Mouse (Mus musculus) neural tube, embryonic 15.5 days (tissue): Measurements from ENCODE around the gene Celf3. TPM values are rescaled to one million over a fixed set of nuclear protein-coding genes. Genes with fewer than 3 reads are reported as not detected.

Experiments
- ATAC-seq: fragments of 200-750 bp; cut with Nextera tagmentation; 2 replicates; pipeline ENCODE4 v1.8.0; 2017; ENCODE audit warnings: mild to moderate bottlenecking, moderate TSS enrichment, moderate library complexity; ENCODE audit not compliant: low FRiP score
- H3K27ac ChIP-seq: fragments of 300-500 bp; sonication (generic); replicated peaks from 2 replicates; pipeline ENCODE4 v1.5.1; 2015; ENCODE audit warnings: mild to moderate bottlenecking, inconsistent platforms
- H3K27me3 ChIP-seq: fragments of 300-500 bp; sonication (generic); replicated peaks from 2 replicates; pipeline ENCODE4 v1.6.1; 2015; ENCODE audit warnings: inconsistent platforms
- H3K36me3 ChIP-seq: fragments of 300-500 bp; sonication (generic); 2 replicates; pipeline ENCODE4 v1.6.1; 2015; ENCODE audit warnings: inconsistent platforms
- H3K4me1 ChIP-seq: fragments of 300-500 bp; sonication (generic); 2 replicates; pipeline ENCODE4 v1.6.1; 2015; ENCODE audit warnings: inconsistent platforms
- H3K4me2 ChIP-seq: fragments of 300-500 bp; sonication (generic); 2 replicates; pipeline ENCODE4 v1.6.1; 2015; ENCODE audit warnings: inconsistent platforms, mild to moderate bottlenecking, moderate library complexity
- H3K4me3 ChIP-seq: fragments of 300-500 bp; sonication (generic); replicated peaks from 2 replicates; pipeline ENCODE4 v1.5.1; 2015; ENCODE audit warnings: mild to moderate bottlenecking, inconsistent platforms
- H3K9ac ChIP-seq: fragments of 300-500 bp; sonication (generic); replicated peaks from 2 replicates; pipeline ENCODE4 v1.6.1; 2015; ENCODE audit warnings: mild to moderate bottlenecking, inconsistent platforms
- H3K9me3 ChIP-seq: fragments of 300-500 bp; sonication (generic); replicated peaks from 2 replicates; pipeline ENCODE4 v1.6.1; 2016; ENCODE audit warnings: inconsistent platforms
- WGBS: fragments of 180-500 bp; shearing (Covaris S2); methylation state at CpG from one replicate; pipeline ENCODE4 v1.1.7; 2015; ENCODE audit warnings: mixed read lengths; 5-methylcytosine and 5-hydroxymethylcytosine counted together
- polyA plus RNA-seq: library from polyadenylated mRNA; unstranded; fragments of >200 nt; fragmentation: Nextera tagmentation; extraction: Ambion mirVana; gene quantifications from 2 replicates; pipeline ENCODE4 v1.2.1, GENCODE M21; 2015

Gene Celf3
- polyA plus RNA-seq: 157 and 210 TPM in 2 replicates

DNA sequence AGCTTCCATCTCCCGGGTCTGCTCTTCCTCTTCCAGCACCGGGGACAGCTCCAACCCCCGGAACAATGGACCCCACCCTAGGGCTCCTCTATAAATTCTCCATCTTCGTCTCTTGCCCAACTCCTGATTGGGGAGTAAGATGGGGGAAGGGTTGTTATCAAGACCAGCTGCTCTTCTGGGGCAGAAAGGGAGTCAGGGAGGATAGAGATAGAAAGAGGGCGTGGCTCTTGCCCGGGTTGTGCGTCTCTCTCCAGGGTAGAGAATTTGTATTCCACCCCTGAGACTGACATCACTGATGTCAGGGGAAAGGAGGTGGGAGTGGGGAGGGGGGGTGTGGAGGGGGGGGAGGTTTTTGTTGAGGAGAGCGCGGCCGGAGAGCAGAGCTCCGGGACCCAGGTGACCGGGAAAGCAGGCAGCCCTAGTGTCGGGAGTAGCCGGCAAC, at the start of gene Celf3:
Celf3 (plus strand) TSS at position 315 of the 442 bp plus-strand sequence.
- Histone ChIP-seq H3K27me3 (no peaks in the 10 kb centered on the region), H3K4me3 (peak within 1 kb of the TSS; percentile 63), H3K9me3 (no peaks in the 10 kb centered on the region), H3K4me2 (peak within 1 kb of the TSS; percentile 78), H3K9ac (peak within 1 kb of the TSS; percentile 84), H3K36me3 (peaks cover 17% of the 10 kb centered on the region; the same call in 1 of the 2 replicates), H3K27ac (peak within 1 kb of the TSS; percentile 88), H3K4me1 (peaks cover 54% of the 10 kb centered on the region)
- WGBS: under 1% methylated on average over 11 of the region's 14 CpGs
- ATAC-seq: peak; percentile 93

DNA sequence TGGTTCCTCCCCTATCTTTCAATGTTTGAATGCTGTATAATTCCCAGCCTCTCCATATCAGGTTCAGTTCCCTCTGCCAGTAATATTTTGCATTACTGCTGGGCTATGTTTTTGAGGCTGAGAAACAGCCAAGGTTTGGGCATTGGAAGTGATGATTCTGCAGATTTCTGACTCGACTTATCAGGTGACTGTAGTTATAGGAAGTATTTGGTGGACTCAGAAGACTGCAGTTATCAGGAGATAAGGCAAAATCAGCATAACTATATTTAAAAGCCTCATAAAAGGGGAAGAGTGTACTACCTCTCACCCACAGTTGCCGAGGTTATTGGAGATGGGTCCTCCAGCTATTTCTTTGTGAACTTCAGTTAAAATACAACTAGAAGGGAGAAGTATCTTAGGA, 47.1 kb upstream of the Celf3 start:
- ATAC-seq: no peak

DNA sequence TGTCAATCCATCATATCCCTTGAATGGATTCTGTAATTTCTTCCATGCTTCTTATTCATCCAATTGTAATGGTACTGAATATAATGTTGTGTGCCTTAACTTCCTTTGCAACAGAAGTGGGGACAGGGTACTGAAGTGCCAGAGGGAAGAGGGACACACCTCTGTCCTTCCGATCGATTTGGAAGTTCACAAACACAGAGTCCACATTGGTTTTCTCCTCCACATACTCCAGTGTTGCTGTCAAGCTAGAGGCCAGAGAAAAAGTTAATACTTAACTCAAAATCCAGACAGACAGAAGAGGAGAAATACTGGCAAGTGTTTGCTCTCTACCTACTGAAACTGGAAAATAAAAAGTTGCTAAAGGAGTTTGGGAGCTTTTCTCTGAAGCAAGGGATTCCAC, 43.8 kb upstream of the Celf3 start:
- H3K4me3 ChIP-seq: no peak overlapping the region
- H3K27ac ChIP-seq: no peak overlapping the region
- no peaks in the 10 kb centered on the region for H3K4me1 ChIP-seq
- H3K9me3 ChIP-seq: no peaks in the 10 kb centered on the region
- H3K36me3 ChIP-seq: peaks cover 17% of the 10 kb centered on the region
- ATAC-seq: no peak
- no peak overlapping the region for H3K9ac ChIP-seq
- no peak overlapping the region for H3K4me2 ChIP-seq
- 96% methylated on average over 2 of the region's 2 CpGs for WGBS
- H3K27me3 ChIP-seq: no peaks in the 10 kb centered on the region

More for the DNA sequence above, 47.1 kb upstream of the Celf3 start:
- WGBS: 82% methylated on average over 2 of the region's 2 CpGs
- Histone ChIP-seq H3K27me3 (no peaks in the 10 kb centered on the region), H3K27ac (no peak overlapping the region), H3K9ac (no peak overlapping the region), H3K36me3 (peaks cover 39% of the 10 kb centered on the region), H3K4me2 (no peak overlapping the region), H3K4me1 (no peaks in the 10 kb centered on the region), H3K4me3 (no peak overlapping the region), H3K9me3 (no peaks in the 10 kb centered on the region)

DNA sequence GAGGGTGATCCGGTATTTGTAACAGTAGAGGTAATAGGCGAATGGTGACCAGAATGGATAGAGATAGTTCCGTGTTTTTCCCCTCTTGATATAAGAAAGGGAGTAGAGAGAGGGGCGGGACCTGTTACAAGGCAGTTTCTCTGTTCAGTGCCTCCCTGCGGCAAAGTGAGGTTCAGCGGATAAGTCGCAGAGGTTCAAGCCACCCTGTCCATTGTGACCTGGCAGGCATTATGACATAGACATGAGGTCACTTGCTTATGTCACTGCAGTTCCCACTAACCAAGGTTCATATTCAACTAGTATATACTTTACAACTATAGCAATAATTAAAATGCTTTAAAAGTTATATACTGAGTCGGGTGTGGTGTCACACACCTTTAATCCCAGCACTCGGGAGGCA, 41.7 kb upstream of the Celf3 start:
- Histone ChIP-seq H3K9ac (no peak overlapping the region), H3K9me3 (no peaks in the 10 kb centered on the region), H3K4me2 (no peak overlapping the region), H3K4me1 (no peaks in the 10 kb centered on the region), H3K27ac (no peak overlapping the region), H3K27me3 (peaks cover 6% of the 10 kb centered on the region; the same call in 1 of the 2 replicates), H3K4me3 (no peak overlapping the region), H3K36me3 (peaks cover 3% of the 10 kb centered on the region; the same call in 1 of the 2 replicates)
- 85% methylated on average over 9 of the region's 9 CpGs for WGBS
- ATAC-seq: no peak

DNA sequence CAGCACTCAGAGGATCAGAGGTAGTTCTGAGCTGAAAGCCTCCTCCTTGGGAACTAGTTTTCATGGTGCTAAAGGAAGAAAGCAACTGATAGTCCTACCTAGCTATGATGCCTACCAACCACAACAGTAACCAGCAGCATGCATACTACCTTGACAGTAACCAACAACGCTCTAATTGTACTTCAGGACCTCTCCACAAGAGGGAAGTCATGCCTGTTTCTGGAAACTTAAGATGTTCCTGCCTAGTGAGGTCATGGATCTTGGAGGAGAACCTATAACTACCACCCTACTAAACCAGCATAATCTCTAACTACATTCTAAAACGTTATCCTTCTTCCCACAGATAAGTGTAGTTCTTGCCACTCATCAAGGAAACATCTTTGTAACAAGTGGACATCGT, 36.9 kb upstream of the Celf3 start:
- no peak overlapping the region for H3K4me3 ChIP-seq
- H3K9me3 ChIP-seq: no peaks in the 10 kb centered on the region
- 46% methylated on average over 3 of the region's 3 CpGs for WGBS
- ATAC-seq: no peak
- H3K9ac ChIP-seq: no peak overlapping the region
- peaks cover 17% of the 10 kb centered on the region for H3K36me3 ChIP-seq
- H3K27ac ChIP-seq: no peak overlapping the region
- no peak overlapping the region for H3K4me2 ChIP-seq
- H3K27me3 ChIP-seq: peaks cover 6% of the 10 kb centered on the region; the same call in 1 of the 2 replicates
- H3K4me1 ChIP-seq: peaks cover 16% of the 10 kb centered on the region

DNA sequence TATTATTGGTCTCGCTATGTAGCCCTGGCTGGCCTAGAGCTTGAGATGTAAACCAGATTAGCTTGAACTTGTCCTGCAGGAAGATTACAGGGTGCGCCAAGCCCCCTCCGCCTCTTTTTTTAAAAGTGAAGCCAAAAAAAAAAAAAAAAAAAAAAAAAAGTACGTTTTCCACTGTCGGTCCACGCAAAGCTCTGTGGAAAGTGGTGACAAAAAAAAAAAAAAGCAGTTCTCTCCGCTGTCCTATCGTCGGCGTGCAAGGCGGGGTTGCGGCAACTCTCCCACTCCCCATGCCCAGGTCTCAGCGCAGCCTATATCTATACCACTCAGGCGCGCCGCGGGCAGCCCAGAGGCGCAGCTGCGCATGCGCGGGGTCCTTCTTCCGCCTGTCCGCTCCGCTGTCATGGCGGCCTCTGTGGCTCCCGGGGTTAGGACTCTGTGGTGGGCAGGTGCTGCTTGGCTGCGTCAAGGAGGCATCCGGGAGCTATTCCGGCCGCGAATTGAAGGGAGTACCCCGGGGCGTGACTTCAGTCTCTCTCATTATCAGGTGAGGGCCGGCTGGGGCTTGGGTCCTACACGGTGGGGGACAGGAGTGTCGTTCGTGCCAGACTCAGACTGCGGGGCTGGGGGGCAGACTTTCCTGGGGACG, 35.0 kb upstream of the Celf3 start, which contains the start of gene Mrpl9:
Mrpl9 (plus strand) TSS at position 368 of the 646 bp plus-strand sequence.
- Histone ChIP-seq H3K36me3 (peaks cover 36% of the 10 kb centered on the region), H3K4me1 (peaks cover 16% of the 10 kb centered on the region), H3K27me3 (peaks cover 6% of the 10 kb centered on the region; the same call in 1 of the 2 replicates), H3K4me2 (peak within 1 kb of the TSS; percentile 69), H3K27ac (peak within 1 kb of the TSS; percentile 78), H3K4me3 (peak within 1 kb of the TSS; percentile 83), H3K9me3 (no peaks in the 10 kb centered on the region), H3K9ac (peak within 1 kb of the TSS; percentile 86)
- WGBS: 1% methylated on average over 38 of the region's 39 CpGs
- peak; percentile 98 for ATAC-seq

DNA sequence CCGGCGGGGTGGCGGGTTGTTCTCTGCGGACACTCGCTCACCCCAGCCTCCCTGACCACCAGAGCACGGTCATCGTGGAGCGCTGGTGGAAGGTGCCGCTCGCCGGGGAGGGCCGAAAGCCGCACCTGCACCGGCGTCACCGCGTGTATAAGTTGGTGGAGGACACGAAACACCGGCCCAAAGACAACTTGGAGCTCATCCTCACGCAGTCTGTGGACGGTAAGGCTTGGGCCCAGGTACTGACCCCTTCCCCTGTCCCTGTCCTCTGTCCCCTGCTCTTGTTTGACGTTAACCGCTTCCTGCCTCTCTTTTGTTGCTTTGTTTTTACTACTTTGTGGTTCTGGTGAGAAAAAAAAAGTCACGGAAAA, 34.5 kb upstream of the Celf3 start, which contains the start of gene Oaz3:
Oaz3 (minus strand) TSS at position 319 of the 368 bp plus-strand sequence.
- peaks cover 16% of the 10 kb centered on the region for H3K4me1 ChIP-seq
- peak within 1 kb of the TSS; percentile 78 for H3K27ac ChIP-seq
- WGBS: under 1% methylated on average over 24 of the region's 24 CpGs
- peaks cover 6% of the 10 kb centered on the region; the same call in 1 of the 2 replicates for H3K27me3 ChIP-seq
- peak within 1 kb of the TSS; percentile 86 for H3K9ac ChIP-seq
- no peaks in the 10 kb centered on the region for H3K9me3 ChIP-seq
- peak; percentile 68 for ATAC-seq
- H3K4me2 ChIP-seq: peak within 1 kb of the TSS; percentile 69
- H3K36me3 ChIP-seq: peaks cover 40% of the 10 kb centered on the region
- H3K4me3 ChIP-seq: peak within 1 kb of the TSS; percentile 83

DNA sequence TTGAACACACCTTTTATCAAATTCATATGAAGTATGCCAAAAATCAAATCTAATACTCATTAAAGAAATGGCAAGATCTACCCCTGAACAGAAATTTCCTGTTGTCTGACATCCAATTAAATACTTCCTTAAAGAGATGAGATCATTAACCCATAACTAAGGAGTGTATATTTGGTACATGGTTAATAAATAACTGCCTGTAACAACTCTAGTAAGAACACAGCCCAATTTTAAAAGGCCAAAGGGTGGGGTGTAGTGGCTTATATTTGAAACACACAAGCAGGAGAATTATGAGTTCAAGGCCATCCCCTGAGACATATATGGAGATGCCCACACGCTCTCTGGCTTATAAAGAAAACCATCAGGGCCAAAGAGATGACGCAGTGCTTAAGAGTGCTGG, 28.7 kb upstream of the Celf3 start:
- ATAC-seq: no peak
- WGBS: 94% methylated on average over 2 of the region's 2 CpGs
- H3K36me3 ChIP-seq: peaks cover 52% of the 10 kb centered on the region

DNA sequence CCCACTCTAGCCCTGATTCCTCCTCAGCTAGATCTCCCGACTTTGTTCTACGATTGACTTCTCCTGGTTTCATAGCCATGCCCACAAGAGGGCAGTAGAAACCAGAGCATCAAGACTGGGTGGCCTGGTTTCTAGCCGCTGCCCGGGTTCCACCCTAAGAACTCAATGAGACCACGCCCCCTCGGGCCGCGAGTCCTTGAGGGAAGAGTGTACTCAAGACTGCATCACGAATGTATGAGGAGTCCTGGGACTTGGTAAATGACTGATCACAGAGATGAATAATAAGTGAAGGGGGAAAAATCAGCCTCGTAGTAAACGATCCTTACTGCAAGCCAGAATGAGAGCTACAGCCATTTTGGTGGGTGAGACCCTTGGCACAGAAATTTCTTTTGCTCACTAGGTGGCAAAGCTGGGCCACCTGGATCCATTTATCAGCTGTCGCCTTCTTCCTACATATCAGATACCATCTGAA, 21.5 kb upstream of the Celf3 start:
- peak overlapping the region; percentile 44 for H3K9ac ChIP-seq
- WGBS: 1% methylated on average over 12 of the region's 12 CpGs

More for the DNA sequence above, 28.7 kb upstream of the Celf3 start:
- no peaks in the 10 kb centered on the region for H3K9me3 ChIP-seq
- no peak overlapping the region for H3K4me2 ChIP-seq
- H3K27ac ChIP-seq: no peak overlapping the region
- H3K4me3 ChIP-seq: no peak overlapping the region
- H3K27me3 ChIP-seq: no peaks in the 10 kb centered on the region
- no peak overlapping the region for H3K9ac ChIP-seq
- peaks cover 6% of the 10 kb centered on the region for H3K4me1 ChIP-seq

DNA sequence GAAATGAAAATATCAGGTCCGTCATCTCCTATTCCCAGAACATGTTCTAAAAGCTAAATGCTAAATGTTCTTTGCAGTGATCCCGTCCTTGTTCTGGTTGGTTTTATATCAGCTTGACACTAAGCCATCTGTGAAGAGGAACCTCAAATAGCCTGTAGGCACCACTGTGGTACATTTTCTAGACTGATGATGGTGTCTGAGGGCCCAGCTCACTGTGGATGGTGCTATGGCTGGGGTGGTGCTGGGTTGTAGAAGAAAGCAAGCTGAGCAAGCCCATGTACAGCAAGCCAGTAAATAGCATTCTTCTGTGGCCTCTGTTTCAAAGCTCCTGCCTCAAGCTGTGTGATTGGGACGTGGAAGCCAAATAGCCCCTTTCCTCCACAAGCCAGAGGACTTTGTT, 21.0 kb upstream of the Celf3 start:
- peak overlapping the region; percentile 66; the same call in 1 of the 2 replicates for H3K27ac ChIP-seq
- no peaks in the 10 kb centered on the region for H3K36me3 ChIP-seq
- no peaks in the 10 kb centered on the region for H3K9me3 ChIP-seq
- peak overlapping the region; percentile 40 for H3K4me3 ChIP-seq
- H3K4me1 ChIP-seq: peaks cover 6% of the 10 kb centered on the region; the same call in 1 of the 2 replicates
- ATAC-seq: peak; percentile 30; the same call in 1 of the 2 replicates
- peak overlapping the region; percentile 55 for H3K4me2 ChIP-seq
- H3K27me3 ChIP-seq: 0 out of 2 replicates have a peak, but pooled peaks cover 2% of the 10 kb centered on the region
- H3K9ac ChIP-seq: peak overlapping the region; percentile 44; the same call in 1 of the 2 replicates
- WGBS: 70% methylated on average over 3 of the region's 3 CpGs

More for the DNA sequence above, 21.5 kb upstream of the Celf3 start:
- peaks cover 6% of the 10 kb centered on the region; the same call in 1 of the 2 replicates for H3K4me1 ChIP-seq
- H3K36me3 ChIP-seq: no peaks in the 10 kb centered on the region
- H3K4me2 ChIP-seq: peak overlapping the region; percentile 55
- peak overlapping the region; percentile 40 for H3K4me3 ChIP-seq
- H3K27me3 ChIP-seq: 0 out of 2 replicates have a peak, but pooled peaks cover 2% of the 10 kb centered on the region
- H3K9me3 ChIP-seq: no peaks in the 10 kb centered on the region
- H3K27ac ChIP-seq: peak overlapping the region; percentile 66
- ATAC-seq: peak; percentile 92

DNA sequence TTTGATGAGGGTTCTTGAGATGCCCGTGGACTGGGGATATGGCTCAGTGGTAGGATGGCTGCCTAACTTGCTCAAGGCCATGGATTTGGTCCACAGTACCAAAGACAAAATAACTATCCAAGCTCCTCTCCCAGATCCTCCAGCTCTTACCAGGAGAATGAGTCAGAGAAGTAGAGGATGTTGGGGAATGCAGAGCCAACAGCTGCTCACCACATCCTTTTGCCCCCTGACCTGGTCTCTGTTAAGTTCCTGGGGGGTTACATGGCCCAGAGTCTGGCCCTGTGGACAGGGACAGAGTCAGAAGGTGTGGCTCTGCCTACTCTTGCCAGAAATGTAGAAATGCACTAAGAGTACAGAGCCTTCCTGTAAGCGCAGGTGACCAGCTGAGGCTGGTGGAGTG, 18.3 kb upstream of the Celf3 start:
- 0 out of 2 replicates have a peak, but pooled peaks cover 2% of the 10 kb centered on the region for H3K27me3 ChIP-seq
- peaks cover 21% of the 10 kb centered on the region for H3K4me1 ChIP-seq
- no peaks in the 10 kb centered on the region for H3K9me3 ChIP-seq
- H3K36me3 ChIP-seq: no peaks in the 10 kb centered on the region
- WGBS: 95% methylated on average over 2 of the region's 2 CpGs
- no peak overlapping the region for H3K4me3 ChIP-seq
- no peak for ATAC-seq
- no peak overlapping the region for H3K9ac ChIP-seq
- H3K4me2 ChIP-seq: no peak overlapping the region
- H3K27ac ChIP-seq: no peak overlapping the region
